Mouse (Mus musculus) CD4-positive, CD25-positive, alpha-beta regulatory T cell, adult 2 months (primary cell): ENCODE measurements around the gene Nr1h4.

Experiments
- DNase-seq: peaks from one replicate; pipeline ENCODE4 v3.0.0-alpha.2; 2012; ENCODE audit warnings: low read depth, low spot score

Nr1h4 gene

DNA sequence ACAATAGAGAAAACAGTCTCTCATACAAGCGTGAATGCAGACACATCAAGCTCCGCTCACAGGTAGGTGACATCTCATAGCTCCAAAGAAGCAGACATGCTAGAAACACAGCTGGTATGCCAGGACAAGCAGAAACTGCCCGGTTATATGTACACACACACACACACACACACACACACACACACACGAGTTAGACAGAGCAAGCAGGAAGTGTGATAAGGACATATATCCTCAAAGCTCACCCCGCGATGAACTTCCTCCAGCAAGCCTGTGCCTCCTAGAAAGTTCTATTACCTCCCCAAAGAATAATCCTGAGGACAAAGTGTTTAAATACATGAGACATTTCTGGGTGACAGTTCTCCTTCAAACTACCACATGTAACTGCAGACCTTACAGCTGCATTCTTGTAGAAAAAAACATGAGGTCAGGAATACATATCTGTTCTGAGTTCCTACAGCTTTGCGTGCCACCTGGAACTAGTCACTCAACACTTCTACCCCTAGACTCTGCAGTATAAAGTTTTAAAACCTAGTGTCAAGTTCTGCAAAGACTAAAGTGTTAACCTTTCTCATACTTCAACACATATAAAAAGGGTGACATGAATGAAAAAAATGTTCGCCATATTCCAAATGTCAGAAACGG lies 11.5 kb downstream of the Nr1h4 start:
- DNase-seq, result peak; percentile 34

DNA sequence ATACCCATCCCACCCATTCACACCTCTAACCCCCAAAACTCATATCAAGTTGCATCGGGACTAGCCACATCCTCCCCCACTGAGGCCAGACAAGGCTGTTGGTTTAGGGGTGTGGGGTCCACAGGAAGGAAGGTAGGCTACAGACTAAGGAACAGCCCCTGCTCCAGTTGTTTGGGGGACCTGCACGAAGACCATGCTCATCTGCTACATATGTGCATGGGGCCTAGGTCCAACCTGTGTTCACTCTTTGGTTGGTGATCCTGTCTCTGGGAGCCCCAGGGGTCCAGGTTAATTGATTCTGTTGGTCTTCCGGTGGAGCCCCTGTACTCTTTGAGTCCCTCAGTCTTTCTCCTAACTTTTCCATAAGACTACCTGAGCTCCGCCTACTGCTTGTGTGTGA lies 13.0 kb downstream of the Nr1h4 start:
- DNase-seq, result no peak

DNA sequence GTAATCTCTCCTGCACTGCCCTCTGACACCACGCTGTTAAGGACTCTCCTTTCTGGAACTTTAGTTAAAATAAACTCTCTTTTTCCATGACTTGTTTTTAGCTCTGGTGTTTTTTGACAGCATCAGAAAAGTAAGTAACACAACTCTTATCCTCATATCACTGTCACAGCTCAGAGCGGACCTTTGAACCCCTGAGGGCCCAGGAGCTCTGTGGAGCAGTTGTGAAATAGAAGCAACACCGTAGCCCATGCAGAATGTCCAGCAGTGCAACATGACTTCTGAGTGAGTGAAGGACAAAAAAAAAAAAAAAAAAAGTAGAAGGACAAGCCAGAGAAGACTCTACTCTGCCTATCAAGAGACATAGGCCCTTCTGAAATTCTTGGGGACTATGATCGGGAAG lies 14.2 kb downstream of the Nr1h4 start:
- no peak for DNase-seq

DNA sequence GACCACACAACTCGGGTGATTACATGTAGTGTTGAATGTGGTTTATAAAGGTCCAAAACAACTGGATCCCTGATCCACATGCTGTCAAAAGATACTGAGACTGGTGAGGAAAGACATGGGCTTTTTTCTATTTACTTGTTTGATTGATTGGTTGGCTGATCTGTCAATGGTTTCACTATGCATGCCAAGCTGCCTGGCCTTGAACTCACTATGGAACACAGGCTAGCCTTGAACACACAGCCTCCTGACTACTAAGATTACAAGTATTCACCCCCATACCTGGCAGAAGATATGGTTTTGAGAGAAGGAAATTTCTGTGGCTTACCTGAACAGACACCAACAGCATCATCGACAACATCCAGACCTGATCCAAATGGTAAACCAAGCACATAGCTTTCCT lies 15.0 kb downstream of the Nr1h4 start:
- no peak for DNase-seq

DNA sequence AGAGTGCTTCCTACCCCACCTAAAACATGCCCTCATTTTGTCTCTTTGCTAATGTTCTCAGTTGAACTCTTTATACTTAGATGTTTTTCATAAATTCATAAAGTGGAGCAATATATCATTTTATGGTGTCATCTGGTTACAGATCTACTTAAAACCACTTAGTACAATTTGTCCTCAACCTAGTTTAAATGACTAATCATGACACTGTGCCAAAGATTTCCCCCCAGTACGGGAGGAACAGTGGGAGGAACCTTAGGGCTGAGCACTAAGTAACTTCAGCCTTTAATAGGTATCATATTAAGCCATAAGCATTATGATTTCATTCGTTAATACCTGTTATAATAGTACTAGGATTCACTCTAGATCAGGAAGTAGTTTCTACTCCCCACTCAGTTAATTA lies 17.6 kb downstream of the Nr1h4 start:
- DNase-seq, result no peak

DNA sequence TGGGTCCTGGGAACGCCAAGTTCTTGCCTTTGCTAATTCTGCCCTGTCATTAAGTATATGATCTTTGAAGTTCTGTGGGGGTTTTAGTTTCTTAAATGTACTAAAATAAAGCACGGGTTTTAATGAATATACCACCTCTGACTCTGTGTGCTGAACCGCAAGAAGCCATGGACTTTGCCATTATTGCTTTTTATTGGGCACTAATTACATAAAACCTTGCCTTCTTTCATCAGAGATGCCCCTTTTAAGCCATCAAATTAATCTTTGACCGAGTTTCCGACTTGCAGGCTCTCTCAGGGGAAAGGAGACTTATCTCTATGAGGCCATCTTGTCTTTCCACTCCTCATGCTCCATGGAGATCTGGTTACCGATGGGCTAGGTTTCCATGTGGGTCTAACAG lies 20.8 kb downstream of the Nr1h4 start:
- DNase-seq, result no peak

DNA sequence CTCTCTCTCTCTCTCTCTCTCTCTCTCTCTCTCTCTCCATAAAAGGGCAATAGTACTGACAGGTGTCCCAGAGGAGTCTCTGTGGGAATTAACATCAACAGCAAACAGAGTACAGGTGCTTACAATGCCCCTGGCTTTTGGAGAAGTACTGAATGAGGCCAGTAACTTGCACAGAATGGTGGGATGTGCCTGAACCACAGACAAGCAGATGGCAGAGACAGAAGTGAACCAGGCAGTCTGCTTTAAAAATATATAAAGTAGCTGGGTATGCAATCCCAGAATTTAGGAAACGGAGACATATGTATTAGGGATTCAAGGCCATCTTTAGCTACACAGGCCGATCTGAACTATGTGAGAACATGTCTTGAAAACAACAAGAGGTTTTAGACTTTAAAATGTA lies 22.8 kb downstream of the Nr1h4 start:
- DNase-seq, result no peak

DNA sequence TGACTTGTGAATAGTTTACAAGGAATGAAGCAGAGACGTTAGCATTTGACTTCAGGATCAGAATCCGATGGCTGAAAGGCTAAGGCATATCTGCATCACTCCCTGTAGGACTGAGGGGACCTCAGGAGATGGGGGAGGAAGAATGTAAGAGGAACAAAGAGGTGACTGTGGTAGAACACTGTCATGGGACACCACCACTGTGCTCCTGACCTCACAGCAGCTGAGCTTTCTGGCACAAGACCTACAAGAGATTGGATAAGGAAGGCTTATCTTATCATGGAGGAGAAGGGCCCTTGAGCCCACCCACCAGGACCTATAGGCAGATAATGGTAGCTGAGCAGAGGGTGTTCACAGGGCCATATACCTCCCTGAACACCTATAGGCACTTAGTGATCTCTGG lies 24.8 kb downstream of the Nr1h4 start:
- no peak for DNase-seq

DNA sequence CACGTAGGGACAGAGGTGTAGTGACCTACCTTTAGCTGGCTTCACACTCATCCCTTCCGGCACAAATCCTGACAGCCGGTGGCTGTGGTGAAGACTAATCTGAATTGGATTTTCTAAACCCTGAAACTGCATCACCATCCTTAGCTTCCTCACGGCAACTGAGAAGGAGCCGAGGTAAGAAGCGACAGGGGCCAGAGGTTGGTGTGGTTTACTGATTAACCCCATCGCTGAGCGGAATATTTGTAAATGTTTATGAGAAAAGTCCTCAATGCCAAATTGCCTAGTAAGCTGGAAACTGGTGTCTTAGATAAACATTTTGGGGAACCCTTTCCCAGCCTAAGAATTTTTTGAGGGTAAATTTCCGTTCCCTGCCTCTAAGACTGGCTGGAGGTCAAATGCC lies 26.9 kb downstream of the Nr1h4 start:
- no peak for DNase-seq

DNA sequence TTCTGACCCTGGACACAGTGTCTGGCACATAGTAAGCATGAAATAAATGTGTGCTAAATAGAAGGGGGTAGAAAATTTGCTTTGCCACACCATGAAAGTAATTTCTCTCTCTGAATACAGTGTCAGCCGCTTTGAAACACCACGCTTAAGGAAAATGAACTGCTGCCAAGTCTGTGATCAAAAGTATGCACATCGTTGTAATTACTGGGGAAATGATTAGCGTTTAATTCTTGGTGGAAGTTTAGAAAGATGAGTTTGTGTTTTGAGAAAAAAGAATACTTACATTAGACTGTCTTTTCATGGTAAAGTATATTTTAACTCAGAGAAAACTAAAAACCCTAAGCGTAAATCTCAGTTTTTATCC lies 27.8 kb downstream of the Nr1h4 start:
- DNase-seq, result no peak

DNA sequence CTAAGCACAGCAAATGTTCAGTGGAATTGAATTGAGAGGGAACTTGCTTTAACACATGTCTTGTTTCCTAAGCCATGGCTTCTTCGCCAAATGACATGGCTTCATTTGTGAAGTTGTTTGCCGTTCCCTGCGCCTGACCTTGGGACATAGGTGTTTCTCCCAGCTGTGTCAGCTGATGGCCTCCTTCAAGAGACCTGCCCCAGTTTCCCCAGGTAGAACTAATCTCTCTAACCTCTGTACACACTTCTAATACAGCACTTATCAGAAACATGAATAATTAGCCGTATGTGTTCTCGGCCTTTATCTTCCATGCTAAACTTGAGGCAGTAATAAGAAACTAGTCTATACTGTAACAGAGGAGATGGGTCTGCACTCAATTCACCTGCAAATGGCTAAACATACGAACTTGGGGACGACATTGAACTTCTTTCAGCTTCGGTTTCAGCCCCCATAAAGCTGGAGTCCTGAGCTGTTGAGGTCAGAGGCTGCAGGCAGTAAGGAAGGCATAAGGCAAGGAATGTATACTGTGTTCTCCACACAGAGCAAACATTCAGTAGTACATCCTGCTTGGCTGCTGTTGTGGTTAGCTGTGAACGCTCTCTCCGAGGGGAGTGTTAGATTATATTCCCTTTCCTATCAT lies 28.3 kb downstream of the Nr1h4 start:
- no peak for DNase-seq

DNA sequence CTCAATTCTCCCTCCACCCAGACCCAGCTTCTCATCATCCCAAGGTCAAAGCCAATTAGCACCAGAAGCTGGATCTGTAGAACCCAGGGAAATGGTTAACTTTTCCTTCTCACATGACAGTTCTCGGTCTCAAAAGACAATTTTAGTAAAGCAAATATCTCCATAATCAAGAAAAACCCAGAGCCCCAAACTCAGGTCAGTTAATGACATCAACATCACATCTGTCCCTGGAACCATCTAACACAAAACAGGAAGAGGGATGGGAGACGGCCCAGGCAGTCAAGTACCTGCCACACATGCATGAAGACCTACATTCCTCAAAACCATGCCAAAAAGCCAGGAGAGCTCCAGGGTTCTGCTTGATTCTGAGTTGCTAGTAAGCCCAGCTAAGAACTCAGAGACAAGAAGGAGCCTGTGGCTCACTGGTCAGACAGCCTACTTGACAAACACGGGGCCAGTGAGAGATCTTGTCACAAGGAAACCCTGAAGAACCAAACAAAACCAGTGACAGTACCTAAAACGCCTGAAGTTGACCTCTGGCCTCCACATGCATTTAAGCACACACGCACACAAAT lies 30.3 kb downstream of the Nr1h4 start:
- DNase-seq, result no peak

DNA sequence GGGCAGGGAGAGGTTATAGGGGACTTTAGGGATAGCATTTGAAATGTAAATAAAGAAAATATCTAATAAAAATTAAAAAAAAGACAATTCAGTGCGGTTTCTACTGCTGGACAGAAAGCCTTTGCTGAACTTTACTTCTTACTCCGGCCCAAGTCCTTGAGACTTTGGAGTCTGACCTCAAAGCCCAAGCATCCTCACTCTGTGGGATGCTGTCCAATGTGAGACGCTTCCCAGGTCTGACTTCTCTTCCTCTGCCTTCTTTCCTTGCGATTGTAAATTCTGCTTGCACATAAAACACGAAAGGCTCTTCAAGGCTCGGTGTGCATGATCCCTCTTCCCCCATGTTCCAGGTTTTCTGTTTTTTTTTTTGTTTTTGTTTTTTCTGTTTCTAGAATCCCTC lies 31.5 kb downstream of the Nr1h4 start:
- no peak for DNase-seq

DNA sequence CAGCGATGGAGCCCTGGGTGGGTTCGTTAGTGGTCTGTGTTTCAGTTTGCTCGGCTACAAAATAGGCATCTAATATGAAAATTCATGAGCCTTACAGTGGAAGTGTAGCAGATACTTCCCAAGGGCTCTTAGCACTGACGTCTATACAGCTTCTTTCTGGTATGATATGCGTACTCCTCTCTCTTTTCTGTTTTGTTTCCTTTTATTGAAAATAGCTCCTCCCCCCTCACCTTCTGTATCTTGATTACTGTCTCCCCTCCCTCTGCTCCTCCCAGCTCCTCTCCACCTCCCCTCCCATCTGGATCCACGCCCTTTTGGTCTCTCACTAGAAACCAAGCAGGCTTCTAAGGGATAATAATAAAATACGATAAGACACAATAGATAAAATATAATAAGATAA lies 37.8 kb downstream of the Nr1h4 start:
- no peak for DNase-seq

DNA sequence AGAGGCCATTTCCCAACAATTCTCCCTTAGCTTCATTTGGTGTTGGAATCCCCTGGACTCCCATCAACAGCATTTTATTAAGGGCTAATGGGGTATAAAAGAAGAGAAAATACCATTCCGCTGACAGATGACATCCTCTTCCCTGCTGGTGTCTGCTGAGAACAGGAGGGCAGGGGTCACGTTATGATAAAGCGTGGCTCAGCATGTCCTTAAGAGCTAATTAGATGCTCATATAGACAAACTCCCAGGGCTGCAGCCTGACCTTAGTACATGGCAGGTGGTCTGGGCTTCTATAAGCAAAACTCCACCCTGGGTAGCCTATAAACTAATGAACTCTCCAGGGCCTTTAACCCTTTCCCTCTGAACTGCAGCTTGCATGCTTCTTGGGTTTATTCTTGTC lies 42.1 kb downstream of the Nr1h4 start:
- no peak for DNase-seq

DNA sequence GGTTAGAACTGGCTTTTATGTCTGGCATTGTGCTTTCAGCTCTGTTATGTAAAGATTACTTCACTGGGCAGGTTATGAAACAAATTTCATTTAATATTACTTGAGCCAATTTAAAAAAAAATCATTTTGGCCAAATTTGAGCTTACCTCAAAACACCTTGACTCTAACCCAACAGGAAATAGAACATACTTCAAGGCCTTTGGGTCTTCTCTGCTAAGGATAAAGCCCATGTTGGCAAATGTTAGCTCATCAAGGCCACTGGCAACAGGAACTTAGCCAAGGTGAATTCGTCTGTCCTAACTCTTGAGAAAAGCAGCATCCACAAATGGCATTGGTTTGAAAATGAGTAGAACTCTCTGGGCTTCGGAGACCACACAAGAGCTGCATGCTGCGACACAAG lies 43.1 kb downstream of the Nr1h4 start:
- DNase-seq, result no peak

DNA sequence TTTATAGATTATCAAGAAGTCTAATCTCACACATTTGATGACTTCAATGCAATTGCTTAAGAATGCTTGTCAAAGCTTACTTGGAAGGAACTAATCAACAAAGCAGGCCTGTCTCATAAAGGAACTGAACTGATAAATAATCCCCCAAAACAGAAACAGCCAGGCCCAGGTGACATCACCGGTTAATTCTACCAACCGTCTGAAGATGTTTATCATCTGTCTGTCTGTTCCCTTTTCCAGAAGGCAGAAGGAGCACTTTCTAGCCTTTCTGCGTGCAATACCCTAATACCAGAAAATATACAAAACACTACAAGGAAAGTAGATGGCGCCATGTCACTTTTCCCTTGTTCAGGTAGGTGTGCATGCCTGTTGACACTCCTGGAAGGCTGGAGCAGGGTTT lies 43.9 kb downstream of the Nr1h4 start:
- DNase-seq, result no peak

DNA sequence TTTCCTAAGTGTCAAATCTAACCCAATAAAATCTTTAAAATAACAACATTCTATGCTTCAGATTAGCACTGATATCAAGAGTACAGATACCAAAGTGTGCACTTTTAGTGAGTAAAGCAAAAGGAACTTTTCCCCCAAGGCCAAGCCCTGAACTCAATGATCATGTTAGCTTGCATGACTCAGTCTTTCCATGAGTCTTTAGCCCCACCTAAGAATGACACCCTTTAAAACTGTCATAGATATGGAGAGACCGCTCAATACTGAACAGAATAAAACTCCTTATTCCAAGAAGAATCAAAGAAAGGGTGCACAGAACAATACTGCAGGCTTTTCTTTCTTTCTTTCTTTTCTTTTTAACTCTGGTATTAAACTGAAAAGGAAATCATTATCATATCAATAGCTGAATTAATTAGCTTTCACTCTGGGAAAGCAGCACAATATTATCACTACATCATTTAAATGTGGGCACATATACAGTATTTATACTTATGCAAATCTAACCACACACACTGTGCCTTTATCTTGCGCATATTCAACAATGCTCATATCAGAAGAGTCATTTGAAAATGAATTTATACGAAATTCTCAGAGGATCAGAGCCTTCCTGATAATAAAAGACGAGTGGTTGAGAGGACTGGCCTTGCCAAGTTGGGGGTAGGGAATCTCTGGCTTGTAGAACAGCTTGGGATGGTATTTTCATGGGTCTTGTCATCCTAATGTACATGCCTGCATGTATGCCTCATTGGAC lies 46.2 kb downstream of the Nr1h4 start:
- peak; percentile 18 for DNase-seq

DNA sequence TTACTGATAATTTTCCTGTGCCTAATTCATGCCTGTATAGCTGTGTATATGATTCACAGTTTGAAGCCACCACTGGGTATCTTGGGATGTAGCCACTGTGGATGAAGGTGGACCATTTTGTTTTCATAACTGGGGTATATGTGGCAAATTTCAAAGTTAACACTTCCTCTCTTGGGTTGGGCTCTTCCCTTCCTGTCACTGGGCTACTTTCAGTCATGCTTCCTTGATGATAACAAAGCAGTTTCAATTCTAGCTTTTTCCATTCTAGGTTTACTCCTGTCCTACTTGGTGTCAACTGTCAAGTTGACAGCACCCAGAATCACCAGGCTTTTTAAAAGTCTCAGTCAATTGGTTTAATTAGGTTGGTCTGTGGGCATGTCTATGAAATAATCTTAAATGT lies 48.5 kb downstream of the Nr1h4 start:
- DNase-seq, result no peak

DNA sequence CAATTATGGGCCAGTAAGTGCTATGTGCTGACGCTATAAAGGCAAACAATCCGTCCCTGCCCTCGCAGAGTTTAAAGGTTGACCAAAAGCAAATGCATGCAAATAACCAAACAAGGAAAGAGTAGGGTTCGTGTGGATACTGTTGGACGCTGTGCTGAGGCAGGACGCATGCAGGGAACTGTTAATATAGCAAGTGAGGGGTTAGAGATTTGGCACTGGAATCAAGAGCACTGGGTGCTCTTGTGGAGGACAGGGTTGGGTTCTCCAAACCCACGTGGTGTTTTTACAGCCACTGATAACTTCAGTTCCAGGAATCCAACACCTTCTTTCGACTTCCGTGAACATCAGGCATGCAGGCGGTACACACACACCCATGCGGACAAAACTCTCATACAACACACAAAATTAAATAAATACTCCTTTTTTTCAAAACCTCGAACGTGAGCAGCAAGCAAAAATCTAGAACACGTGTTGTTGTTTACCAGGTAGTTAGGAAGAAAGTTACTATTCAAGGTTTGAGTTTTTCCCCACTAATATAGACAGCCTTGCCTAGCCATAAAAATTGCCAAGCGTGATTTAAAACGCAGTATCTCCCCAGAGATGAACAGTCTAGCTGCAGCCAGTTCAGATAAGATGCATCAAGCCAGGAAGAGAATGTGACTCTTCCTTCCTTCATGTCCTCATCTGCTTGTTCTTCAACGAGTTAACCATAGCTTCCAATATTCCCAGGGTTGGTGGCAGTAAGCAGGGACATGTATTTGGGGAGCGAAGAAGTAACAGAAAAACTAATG lies 49.4 kb downstream of the Nr1h4 start:
- no peak for DNase-seq

DNA sequence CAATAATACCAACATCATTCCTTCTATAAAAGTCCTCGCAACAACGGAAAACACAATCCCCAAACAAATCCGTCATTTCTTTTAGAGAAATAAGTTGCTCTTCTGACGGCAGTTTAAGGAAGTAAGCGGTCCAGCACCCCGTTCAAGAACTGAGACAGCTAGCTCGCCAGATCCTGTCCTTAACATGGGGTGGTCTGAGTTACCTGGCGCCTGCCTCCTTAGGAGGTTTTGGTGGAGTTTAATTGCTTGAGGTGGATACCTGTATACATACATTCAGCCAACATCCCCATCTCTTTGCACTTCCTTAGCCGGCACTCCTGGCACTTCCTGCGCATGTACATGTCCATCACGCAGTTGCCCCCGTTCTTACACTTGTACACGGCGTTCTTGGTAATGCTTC lies 50.3 kb downstream of the Nr1h4 start:
- DNase-seq, result no peak

DNA sequence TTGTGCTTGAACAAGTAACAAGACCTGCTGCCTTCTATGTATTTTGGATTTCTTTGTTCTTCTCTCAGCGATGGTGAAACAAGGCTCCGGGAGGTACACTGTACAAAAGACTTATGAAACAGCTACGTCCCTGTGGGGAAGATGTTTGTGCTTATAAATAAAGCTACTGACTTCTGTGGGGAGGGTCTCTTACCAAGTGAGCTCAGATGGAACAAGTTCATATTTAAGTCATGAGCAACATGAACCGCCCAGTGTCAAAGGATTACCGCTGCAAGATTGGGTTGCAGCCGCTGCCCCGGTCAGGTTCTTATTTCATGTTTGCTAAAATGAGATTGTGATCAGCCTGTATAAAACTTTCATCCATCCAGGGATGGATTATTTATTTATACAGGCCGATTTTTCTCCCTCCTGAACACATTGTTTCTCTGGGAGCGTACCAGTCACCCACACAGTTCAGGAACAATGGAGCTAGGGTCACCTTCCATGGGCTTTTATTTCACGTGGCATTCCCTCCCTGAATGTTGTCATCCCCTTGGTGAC lies 51.2 kb downstream of the Nr1h4 start:
- DNase-seq, result no peak
